Comparison of ENCODE assay signal across 24 mouse cellular contexts in the genomic region with DNA sequence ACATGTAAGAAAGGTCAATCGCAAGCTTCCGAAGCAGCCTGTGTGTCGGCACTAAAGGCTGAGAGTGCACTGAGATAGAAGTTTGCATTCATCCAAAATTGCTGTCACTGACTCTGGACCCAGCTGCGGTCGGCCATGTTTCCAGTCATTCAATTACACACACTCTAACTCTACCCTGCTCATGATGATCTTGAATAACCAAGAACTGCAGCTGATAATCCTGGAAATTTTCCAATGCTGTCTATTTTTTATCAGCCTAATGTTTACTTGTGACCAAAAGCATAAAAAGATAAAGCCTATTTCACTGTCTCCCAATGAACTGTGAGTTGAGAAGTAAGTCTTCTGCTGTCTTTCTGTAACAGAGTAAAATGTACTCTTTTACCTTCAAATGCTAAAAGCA.
"Had no signal": no experiment of that assay in that cellular context is flagged by ENCODE, and none has a peak within 500 bp of the region (broad histone marks: within the 10 kb centered on the region; RNA-seq: fewer than 3 reads in every experiment).

No protein-coding gene starts in this region.

- H3K9ac ChIP-seq: heart, embryonic 12.5 days; heart, embryonic 15.5 days; hindbrain, embryonic 13.5 days; hindbrain, embryonic 15.5 days; limb, embryonic 12.5 days; liver, embryonic 13.5 days; liver, embryonic 15.5 days had no signal

- H3K4me2 ChIP-seq: heart, embryonic 12.5 days; heart, embryonic 15.5 days; hindbrain, embryonic 13.5 days; hindbrain, embryonic 15.5 days; limb, embryonic 12.5 days; liver, embryonic 11.5 days; liver, embryonic 13.5 days; liver, embryonic 15.5 days had no signal

- H3K27me3 ChIP-seq: heart, embryonic 12.5 days; heart, embryonic 15.5 days; hindbrain, embryonic 13.5 days; hindbrain, embryonic 15.5 days; liver, embryonic 13.5 days; liver, embryonic 15.5 days had no signal

- H3K36me3 ChIP-seq: heart, embryonic 12.5 days; heart, embryonic 15.5 days; hindbrain, embryonic 13.5 days; hindbrain, embryonic 15.5 days; limb, embryonic 10.5 days; limb, embryonic 12.5 days; liver, embryonic 13.5 days; liver, embryonic 15.5 days had no signal

- H3K27ac ChIP-seq: gastrocnemius, adult 2 months; heart, adult 2 months; heart, embryonic 15.5 days; hindbrain, embryonic 13.5 days; hindbrain, embryonic 15.5 days; hindbrain, postnatal 0 days; layer of hippocampus, adult 2 months; left cerebral cortex, adult 2 months; limb, embryonic 10.5 days; limb, embryonic 12.5 days; liver, embryonic 13.5 days; liver, embryonic 15.5 days had no signal

- ATAC-seq: hindbrain, postnatal 0 days; intestine, embryonic 16.5 days had no signal

- H3K9me3 ChIP-seq: heart, embryonic 12.5 days; heart, embryonic 15.5 days; hindbrain, embryonic 13.5 days; hindbrain, embryonic 15.5 days; limb, embryonic 10.5 days; limb, embryonic 12.5 days; liver, embryonic 13.5 days; liver, embryonic 15.5 days had no signal

- H3K4me1 ChIP-seq: hindbrain, embryonic 13.5 days; hindbrain, embryonic 15.5 days had no signal

- H3K4me3 ChIP-seq: gastrocnemius, adult 2 months; heart, adult 2 months; heart, embryonic 12.5 days; heart, embryonic 15.5 days; hindbrain, embryonic 13.5 days; hindbrain, embryonic 15.5 days; layer of hippocampus, adult 2 months; left cerebral cortex, adult 2 months; limb, embryonic 10.5 days; limb, embryonic 12.5 days; liver, embryonic 13.5 days; liver, embryonic 15.5 days had no signal

- DNase-seq: gastrocnemius, adult 2 months; gastrocnemius, postnatal 10 days; gastrocnemius, postnatal 36 days; heart, adult 11 months; heart, adult 2 months; heart, postnatal 36 days; kidney, adult 11 months; kidney, adult 8-10 months; kidney, postnatal 10 days; kidney, postnatal 25 days; kidney, postnatal 4 days; liver, embryonic 13.5 days had no signal
